Mouse (Mus musculus) lung, adult 18-20 months (tissue): Measurements from ENCODE around the gene Armh3.

Experiments
- DNase-seq, 2 experiments: peaks; one replicate each; pipeline ENCODE4 v3.0.0; 2022; ENCODE audit warnings: mixed read lengths in 2 of 2

Gene Armh3

DNA sequence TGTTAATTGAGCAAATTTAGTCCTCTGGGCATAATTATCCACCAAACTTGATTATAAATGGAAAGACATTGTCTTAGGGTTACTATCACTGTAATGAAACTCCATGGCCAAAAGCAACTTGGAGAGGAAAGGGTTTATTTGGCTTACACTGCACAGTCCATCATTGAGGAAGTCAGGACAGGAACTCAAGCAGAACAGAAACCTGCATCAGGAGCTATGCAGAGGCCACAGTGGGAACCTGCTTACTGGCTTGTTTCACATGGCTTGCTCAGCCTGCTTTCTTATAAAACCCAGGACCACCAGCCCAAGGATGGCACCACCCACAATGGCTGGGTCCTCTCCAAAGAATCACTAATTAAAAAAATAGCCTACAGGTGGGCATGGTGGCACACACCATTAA, 13.9 kb downstream of the Armh3 start:
- no peak for DNase-seq

DNA sequence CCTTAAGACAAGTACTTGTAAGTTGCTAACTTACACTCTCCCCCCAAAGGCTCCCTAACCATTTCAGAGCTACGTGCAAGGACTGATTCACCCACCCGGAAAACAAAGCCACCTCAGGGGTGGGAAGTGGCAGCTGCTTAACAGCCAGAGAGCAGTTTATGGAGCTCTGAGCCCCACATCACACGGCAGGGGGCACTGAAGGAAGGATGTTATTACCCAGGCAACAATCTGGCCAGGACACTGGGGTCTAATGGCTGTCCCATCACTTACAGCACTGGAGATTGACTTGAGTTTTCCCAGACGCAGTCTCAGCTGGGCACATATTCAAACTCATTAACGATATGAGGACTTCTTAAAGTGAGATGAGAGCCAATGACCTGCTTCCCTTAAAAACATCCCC, 37.5 kb downstream of the Armh3 start:
- DNase-seq = no peak

DNA sequence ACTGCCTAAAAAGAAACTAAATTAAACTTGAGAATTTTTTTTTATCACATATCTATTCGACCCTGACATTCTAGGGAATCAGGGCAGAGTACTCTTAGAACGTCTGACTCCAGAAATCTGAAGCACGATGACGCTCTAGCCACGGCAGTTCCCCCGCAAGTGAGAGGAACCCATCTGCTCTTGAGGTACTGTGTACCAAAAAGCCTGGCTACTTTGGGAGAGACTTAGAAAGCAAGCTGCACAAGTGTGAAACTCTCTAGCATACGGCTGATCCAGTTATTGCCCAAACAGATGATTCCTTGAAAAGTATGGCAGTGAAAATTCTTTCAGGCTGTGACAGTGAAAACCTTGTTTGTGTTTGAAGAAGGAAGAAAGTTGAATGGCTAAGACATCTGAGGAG, 41.6 kb downstream of the Armh3 start:
- DNase-seq = no peak

DNA sequence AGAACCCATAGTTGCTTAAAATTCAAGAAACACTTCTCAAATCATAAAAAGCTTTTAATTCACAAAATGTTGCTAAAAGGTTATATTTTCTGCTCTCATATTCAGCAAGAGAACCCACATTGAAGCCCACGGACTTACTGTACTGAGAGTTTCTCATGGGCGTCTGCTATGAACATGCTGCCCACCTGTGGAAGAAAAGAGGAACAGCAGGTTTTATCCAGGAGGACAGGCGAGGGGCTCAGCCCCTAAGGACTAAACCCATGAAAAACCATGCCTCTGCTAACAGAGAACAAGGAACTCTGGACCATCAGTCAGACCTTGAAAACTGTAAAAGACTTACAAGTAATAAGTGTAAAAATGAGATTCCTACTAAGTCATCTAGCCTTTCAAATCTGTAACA, 45.0 kb downstream of the Armh3 start:
- DNase-seq = peak in 1 of 2 experiments; percentile 2

DNA sequence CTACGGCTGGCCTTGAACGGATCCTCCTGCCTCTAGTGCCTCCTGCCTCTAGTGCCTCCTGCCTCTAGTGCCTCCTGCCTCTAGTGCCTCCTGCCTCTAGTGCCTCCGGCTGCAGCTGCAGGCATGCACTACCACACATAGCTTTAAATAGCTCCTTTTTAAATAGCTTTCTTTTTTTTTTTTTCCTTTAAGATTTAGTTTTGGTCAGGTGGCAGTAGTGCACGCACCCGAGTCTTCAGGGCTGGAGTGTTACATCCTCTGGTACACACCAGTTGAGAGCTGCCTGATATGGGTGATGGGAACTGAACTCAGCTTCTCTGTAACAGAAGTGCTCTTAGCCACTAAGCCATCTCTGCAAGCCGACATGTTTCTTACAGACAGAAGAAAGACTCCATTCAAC, 49.1 kb downstream of the Armh3 start:
- no peak for DNase-seq

DNA sequence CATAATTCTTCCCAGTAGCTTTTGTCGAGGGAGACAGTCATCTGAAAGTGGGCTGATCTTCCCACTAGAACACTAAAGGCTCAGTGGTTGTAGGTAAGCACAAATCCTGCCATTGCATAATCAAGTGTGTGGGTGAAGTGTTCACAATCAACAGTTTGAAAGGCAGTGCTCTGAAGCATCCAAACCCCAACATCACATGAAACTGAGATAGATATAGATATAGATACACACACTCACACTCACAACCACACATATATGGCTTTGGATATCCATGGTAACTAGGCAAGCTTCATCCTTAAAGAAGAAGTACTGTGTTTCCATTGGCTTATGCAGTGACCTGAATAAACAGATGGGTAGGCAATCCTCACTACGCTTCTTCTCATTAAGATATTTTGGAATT, 50.5 kb downstream of the Armh3 start:
- no peak for DNase-seq

DNA sequence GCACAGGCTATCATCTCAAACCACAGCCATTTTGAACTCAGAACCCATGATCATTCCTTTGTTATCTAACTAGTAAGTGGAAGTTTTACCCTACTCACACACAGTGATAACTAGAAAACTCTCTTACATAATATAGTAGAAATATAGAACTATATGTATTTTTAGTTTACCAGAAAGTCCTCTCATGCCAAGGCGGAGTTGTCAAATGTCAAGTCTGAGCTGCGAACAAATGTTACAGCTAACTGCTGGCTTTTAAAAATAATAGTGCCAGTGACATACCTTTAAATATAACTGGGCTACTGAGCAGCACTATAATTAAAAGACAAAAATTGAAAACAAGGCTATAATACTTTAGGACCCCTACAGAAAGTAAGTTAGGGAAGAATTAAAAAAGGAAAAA, 51.0 kb downstream of the Armh3 start:
- DNase-seq = no peak

DNA sequence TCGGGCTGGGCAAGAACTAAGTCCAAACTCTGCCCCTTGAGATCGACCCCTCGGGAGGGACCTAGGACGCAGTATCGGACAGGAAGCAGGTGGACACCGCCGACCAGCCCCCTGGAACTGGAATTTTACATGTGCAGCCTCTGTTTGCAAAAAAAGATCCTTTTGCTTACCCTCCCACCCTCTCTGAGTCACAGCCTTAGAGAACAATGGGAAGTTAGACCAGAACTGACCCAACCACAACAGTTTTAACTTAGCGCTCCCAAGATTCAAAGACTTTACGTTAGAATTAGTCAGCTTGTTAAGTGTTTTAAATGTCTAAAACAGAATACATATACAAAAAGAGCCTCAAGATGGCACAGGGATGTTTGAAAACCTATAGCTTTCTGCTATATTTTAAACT, 51.7 kb downstream of the Armh3 start:
- DNase-seq = no peak

DNA sequence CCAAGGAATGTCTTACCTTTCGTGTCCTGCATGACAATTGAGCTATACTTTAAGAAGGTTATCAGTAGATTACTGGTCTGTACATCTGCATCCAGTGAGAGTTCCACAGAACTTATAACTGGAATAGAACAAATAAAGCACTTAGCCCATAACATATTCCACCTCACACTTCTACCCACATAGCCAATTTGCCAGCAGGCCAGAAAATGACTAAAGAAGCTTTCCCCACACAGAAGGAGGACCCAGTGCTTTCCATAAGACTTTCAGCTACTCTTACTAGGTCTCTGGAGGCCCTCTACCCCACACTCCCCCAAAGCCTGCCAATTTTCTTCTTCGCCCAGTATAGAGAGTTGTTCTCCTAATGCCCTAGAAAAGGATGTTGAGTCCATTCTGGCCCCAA, 52.3 kb downstream of the Armh3 start:
- DNase-seq = no peak

DNA sequence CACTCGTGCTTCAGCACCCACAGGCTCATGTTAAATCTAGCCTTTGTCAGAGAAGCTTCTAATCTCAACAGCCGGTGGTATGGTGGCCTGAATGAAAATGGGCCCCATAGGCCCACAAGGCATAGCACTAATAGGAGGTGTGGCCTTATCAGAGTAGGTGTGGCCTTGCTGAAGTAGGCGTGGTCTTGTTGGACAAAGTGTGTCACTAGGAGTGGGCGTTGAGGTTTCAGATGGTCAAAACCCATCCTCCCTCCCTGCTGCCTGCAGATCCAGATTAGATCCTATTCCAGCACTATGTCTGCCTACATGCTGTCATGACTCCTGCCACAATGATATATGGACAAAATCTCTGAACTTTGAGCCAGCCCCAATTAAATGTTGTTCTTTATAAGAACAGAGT, 54.5 kb downstream of the Armh3 start:
- DNase-seq = no peak

DNA sequence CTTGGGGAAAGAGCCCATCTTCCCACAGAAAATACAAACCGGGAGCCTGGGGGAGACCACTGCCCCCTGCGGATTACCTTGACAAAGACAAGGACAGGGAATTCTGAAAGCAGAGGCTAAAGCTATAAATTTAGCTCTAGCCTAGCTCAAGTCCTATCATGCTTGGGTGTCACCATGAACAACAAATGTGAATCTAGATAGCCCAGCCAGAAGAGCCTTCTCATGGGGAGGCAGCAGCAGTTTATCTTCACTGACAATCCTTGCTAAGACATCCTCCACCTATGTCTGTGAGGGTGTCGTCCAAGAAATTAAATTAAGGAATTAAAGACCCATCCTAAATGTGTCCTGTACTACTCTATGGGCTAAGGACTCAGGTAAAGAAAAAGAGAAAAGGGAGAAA, 60.2 kb downstream of the Armh3 start:
- DNase-seq = no peak

DNA sequence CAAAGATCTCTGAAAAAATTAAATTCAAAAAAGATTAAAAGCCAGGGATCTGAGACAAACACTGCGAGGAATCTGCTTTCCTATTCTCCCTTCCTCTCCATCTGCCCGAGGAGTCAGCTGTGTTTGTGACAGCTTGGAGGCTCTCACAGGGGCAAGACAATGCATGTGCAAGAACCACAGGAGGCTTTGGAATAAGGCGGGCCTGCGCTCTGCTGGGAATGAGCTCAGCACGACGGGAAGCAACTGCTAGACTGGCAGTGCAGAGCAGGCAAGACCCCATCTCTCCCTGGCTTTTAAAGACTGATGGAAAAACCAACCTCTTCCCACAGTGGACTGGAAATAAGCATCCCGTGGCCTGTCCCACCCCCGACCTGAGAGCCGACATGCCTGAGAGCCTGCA, 60.8 kb downstream of the Armh3 start:
- DNase-seq = no peak

DNA sequence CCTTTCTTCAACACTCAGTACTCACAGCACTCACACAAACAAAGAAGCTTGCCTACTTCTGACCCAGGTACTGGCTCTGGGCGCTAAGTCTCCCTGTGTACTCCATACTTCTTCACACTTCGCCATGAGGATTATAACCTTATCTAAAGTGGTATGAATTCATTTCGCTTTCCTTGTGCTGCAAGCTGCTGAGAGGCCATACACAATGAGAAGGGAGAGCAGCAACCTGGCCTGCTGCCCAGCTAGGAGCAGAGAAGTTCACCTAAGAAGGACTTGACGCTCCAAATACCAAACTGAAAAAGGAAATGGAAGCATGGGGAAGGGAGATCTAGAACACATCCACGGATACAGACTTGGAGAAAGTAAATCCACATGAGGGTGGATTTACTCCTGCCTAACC, 71.1 kb downstream of the Armh3 start:
- DNase-seq = peak; percentile 37 to 46

DNA sequence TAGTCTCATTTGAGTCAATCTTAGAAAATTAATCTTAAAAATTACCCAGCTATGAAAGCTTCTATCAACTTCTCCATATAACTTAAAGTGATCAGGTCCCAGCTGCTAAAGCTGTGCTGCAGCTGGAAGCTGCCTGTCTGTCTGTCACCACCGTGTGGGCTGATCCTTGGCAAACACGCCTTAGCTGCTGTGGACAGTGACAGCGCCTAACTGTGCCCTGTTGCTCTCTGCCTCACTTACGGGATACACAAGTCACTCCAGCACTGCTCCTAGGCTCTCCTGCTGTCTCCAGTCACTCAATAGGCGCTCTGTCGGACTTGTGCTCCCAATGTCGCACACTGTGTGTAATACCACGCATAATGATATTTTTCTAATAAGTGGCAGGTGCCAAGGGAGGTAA, 71.9 kb downstream of the Armh3 start:
- no peak for DNase-seq

DNA sequence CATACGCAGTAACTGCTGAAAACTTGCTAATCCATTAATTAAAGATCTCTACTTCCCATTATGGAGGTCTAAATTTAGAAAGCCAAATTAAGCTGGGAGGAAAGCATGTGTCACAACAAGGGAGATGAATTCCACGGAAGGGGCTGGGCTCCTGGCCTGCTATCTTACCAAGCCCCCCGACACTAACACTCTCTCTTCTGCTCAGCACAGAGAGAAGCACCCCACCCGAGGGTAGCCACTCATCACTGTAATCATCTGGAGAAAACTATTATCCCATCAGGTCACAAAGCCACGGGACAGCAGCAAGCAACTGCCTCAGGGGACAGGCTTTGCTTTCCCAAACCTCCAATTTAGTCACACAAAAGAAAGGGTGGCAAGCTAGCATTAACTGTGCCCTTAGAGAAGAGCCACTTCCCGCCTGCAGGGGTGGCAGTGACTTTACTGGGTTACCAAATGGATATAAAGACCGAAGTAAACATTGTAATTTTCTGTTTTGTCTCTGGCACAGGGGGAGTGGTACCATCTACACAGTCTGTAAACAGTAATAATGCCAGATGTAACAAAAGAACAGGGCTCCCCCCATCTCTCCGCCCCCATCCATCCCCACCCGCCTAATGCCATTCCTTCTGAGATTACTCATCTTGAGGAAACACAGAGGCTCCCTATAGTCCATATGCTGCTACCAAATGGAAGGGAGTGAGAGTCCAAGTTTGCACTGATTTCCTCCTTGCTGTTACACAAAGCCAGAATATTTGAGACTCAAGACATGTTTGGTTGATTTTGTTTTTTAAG, 77.8 kb downstream of the Armh3 start:
- no peak for DNase-seq

DNA sequence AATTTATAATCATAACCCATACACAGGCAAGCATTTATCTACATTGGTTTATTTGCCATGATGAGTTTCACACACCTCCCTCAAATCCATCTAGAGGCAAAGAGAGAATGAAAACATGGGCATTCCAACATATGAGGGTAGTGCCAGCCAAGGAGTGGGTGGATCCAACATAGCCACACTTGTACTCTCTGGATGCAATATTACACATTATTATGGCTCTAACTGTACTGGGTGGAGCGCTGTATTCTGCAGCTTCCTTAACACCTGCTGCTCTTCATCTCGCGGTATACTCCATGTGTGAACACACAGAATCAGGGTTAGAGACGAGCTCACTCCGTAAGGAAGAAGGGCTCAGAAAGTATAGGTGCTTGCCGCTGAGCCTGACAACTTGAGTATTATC, 79.9 kb downstream of the Armh3 start:
- DNase-seq = no peak

DNA sequence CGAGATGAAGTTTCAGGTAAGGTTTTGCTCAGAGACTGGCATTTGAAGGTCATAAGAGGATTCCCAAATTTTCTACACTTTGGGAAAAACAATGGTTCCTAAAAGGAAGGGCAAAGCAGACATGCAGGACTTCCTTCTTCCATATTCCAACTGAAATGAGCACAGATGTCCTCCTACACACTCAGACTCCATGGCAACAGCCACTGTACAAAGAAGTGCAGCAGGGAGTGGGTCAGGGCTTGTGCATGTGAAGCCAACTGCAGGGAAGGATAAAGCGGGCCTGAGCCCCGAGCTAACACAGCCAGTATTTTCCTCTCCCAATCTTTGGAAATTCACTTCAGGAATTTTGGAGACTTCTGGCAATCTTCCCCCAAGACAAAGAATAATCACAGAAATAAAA, 80.4 kb downstream of the Armh3 start:
- no peak for DNase-seq

DNA sequence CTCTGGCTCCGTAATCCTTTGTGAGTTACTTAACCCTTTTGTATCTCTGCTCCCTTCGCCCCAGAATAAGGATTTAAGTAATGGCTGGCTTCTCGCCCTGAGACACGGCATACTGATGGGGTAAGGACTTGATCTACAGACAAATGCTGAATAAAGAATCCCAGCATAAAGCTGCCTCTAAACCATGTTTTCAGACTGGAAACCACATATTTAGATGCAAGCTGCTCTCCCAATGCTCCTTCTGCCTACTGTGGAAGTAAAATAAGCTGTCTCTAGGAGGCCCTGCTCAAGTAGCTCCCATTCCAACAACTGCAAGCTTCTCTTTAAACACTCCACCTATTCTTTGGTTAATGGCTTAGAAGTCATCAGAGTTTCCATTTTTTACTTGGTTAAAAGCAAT, 81.8 kb downstream of the Armh3 start:
- no peak for DNase-seq

DNA sequence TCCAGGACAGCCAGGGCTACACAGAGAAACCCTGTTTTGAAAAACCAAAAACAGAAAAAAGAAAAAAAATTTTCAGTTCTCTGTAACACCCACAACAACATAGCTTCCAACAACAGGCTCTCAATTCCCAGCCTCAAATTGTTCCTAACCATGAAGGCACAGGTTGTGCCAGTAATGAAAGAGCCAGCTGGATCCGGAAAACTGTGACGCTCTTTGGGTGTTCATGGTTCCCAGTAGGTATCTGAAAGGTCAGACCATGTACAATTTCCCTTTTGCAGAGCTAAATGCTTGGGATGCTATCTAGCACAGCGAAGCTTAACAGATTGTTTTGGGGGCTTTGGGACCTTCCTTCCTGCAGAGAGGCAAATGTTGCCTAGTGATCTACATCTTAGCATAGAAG, 82.3 kb downstream of the Armh3 start:
- DNase-seq = no peak

DNA sequence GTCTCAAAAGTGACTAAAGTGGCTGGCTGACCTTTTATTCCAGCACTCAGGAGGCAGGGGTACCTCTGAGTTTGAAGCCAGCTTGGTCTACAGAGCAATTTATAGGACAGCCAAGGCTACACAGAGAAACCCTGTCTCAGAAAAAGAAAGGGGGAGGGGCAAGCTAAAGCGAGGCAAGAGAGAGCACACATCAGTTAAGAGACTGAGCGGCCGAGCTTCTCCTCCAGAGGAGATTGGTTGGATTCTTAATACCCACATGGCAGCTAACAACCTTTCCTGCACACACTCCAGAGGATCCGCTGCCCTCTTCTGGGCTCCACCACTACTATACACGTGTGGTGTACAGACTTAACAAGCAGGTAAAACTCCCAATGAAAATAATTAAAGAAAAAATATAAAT, 85.3 kb downstream of the Armh3 start:
- no peak for DNase-seq

DNA sequence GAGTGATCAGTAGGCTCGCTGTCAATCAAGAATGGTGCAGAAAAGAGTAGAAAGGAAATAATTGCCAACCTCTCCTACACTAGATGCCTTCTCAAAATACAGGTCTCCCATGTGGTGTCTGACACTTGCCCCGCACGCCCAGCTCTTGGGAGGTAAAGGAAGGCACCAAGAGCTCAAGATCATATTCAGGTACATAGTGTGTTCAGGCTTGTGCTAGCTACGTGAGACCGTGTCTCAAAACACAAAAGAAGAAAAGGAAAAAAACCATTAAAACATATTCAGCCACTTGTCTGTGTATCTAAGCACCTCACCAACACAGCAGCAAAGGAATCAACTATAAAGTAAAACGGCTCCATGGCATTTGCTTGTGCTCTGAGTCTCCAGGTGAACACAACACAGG, 85.9 kb downstream of the Armh3 start:
- no peak for DNase-seq

DNA sequence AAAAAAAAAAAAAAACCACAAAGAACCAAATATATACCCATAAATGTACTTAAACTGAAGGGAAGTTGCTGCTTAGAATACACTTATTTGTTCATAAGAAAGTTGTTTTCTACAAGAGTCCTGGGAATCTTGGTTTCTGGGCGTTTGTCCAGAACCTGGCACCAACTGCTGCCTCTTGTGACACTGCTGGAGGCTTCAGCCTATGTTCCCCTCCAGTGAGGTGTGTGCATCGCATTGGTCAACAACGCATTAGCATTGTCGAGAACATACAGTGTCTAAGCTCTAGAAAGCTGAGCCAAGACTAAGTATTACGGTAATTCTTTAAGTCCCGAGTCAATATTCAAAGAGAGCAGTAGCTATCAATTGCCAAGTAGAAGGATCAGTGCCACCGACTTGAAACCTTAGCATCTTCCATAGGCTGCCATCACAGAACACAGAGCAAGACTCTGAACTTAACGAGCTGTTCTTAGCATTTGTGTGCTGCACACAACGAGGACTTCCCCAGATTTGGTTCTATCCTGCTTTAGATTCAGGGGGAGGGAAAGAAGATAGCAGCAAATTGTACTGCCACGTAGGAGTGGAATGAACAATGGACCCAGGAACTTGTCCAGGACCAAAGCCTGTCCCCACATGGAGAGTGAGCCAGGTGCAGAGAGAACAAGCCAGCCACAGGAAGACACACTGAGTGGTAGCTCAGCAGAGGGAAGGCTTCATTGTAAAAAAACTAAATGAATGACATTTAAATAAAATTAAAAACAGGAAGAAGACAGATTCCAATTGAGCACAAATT, 86.9 kb downstream of the Armh3 start:
- DNase-seq = no peak

DNA sequence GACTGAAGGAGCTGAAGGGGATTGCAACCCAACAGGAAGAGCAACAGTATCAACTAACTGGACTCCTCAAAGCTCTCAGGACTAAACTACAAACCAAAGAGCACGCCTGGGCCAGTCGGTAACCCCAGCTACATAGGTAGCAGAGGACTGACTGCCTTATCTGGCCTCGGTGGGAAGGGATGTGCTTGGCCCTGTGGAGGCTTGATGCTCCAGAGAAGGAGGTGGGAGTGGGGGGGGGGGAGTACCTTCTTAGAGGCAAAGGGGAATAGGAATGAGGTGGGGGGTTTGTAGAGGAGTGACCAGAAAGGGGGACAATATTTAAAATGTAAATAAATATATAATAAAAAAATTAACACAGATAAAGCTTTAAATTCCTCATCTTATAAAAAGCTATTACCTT, 90.0 kb downstream of the Armh3 start:
- no peak for DNase-seq

DNA sequence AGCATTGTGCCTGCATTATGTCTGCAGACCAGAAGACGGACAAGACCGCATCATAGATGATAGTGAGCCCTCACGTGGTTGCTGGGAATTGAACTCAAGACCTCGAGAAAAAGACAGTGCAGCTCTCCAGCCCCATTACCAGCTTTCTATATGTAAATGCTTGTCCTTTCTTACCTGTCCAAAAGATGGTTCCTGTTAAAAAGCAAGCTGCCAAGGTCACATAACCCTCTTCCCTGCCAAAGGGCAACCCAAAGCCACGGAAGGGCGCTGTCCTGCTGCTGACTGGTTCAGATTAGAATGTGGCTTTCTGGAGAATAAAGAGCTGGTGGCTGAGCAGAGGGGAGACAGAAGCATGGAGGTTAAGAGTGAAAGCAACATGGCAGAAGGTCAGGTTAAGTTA, 90.9 kb downstream of the Armh3 start:
- no peak for DNase-seq

DNA sequence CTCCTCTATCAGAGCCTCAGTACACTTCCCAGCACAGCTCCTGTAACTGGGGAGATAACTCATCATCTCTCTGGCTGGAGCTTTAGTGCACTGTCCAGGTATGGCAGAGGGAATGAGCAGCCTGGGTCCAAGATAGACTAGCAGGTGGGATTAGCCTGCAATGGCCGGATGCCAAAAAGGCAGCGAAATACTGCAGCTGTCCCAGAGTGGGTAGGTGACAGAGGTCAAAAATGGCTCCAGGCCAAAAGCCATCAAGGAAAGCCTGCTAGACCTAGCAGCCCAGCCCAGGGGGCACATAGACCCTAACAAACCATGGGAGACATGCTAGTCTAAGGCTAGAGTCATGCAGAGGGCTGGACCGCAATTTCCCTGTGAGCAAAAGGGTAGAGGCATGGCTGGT, 94.4 kb downstream of the Armh3 start:
- no peak for DNase-seq
